Mouse (Mus musculus): ENCODE data around the gene Gja8.

- TF ChIP-seq CTCF (IDR thresholded peaks at IDR 0.05; ENCODE audit: low read depth, low read length) (no peak), POLR2A (IDR thresholded peaks at IDR 0.05; ENCODE audit: insufficient read depth, low read length) (no peak)
These were observed 57.3 kb downstream of the Gja8 start for GRCm38 (mm10) chr3:96868566-96868965.
